Mouse (Mus musculus) stomach, postnatal 0 days (tissue): Measurements from ENCODE around the gene Pde8a.
"Not testable (repeated sequence)": the region's sequence is repeated elsewhere in the genome, so short reads cannot be mapped to it uniquely, and the experiment has no call there.

Experiments used
- CTCF ChIP-seq: IDR thresholded peaks from 2 replicates; pipeline ENCODE4 v1.5.1; 2016; ENCODE audit warnings: antibody characterized with exemption, low read depth, mild to moderate bottlenecking, moderate library complexity
- EP300 ChIP-seq: optimal IDR thresholded peaks from 2 replicates; pipeline ENCODE3; 2016; ENCODE audit warnings: antibody characterized with exemption

DNA sequence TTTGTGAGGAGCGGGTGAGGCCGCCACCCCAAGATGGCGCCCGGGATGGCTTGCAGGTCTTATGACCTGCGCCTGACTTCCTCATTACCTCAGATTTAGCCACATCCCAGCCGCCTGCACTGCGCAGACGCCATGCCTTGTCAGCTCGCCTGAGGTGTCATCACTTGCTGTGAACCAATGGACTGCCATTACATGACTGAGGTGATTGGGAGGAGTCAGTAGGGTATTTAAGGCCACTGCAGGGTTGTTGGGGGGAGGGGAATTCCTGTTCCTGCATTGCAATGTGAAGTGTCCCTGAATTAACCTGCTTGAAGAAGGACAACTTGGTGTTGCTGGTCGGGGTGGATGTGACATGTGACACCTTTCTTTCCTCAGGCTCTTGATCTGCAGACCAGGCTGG lies 9.8 kb upstream of the Pde8a start:
- not testable (repeated sequence) for TF ChIP-seq CTCF, EP300
